ENCODE assay signal across 21 mouse cellular contexts in the genomic region with DNA sequence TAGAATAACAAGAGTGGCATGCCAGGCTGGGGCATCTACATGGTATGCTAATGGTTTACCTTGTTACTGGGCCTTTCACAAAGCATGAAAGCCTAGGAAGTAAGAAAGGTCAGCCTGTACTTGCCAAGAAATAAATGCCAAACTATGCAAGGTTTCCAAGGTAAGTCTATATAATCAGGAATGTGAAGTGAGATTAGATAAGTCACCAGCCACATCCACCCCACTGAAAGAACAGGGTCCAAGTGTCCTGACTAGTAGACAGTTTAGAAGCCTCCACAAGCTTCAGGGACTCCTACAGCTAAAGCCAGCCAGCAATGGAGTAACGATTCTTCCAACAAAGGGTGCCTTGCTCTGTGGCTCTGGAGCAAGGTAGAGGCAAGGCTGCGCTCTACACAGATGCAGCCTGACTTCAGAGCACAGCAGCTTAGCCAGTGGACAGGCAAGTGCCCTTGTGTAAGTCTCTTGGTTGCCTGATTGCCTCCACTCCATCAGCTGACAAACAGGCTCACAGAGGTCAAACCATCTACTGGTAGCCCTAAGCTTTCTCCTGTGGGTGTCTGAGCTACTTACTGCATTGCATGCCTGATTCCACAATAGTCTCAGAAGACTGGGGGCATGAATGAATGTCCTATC. TPM values are rescaled to one million over a fixed set of nuclear protein-coding genes. Genes with fewer than 3 reads are reported as not detected.
"Had no signal": no experiment of that assay in that cellular context is flagged by ENCODE, and none has a peak within 500 bp of the region (broad histone marks: within the 10 kb centered on the region; RNA-seq: fewer than 3 reads in every experiment).

No protein-coding gene starts in this region.

- H3K4me2 ChIP-seq: limb, embryonic 15.5 days; liver, embryonic 12.5 days; lung, embryonic 14.5 days; midbrain, embryonic 12.5 days had no signal

- H3K27me3 ChIP-seq: limb, embryonic 15.5 days; liver, embryonic 12.5 days; midbrain, embryonic 12.5 days had no signal

- H3K4me1 ChIP-seq: liver, embryonic 12.5 days had no signal

- H3K9me3 ChIP-seq: limb, embryonic 15.5 days; liver, embryonic 12.5 days; midbrain, embryonic 12.5 days had no signal

- H3K9ac ChIP-seq: limb, embryonic 15.5 days; liver, embryonic 12.5 days; lung, embryonic 14.5 days; midbrain, embryonic 12.5 days had no signal

- ATAC-seq: liver, embryonic 12.5 days; midbrain, embryonic 16.5 days had no signal

- DNase-seq: kidney, adult 18-20 months; kidney, postnatal 10 days; kidney, postnatal 4 days; lung, embryonic 14.5 days; right cerebral cortex, adult 18-20 months; right cerebral cortex, postnatal 4 days; thymus, adult 18-20 months; thymus, postnatal 14 days had no signal

- H3K27ac ChIP-seq: layer of hippocampus, adult 2 months; limb, embryonic 15.5 days; liver, embryonic 12.5 days; midbrain, embryonic 12.5 days had no signal

- H3K36me3 ChIP-seq: limb, embryonic 15.5 days; liver, embryonic 12.5 days; midbrain, embryonic 12.5 days had no signal

- H3K4me3 ChIP-seq: layer of hippocampus, adult 2 months; limb, embryonic 15.5 days; liver, embryonic 12.5 days; midbrain, embryonic 12.5 days had no signal

RNA-seq across cellular contexts. Expression of gene Il10, which starts 26.2 kb away (rescaled TPM):
- total RNA-seq: layer of hippocampus, adult 2 months; layer of hippocampus, postnatal 14 days; left cerebral cortex, adult 18-20 months; left cerebral cortex, postnatal 10 days; megakaryocyte-erythroid progenitor cell, adult 5-6 weeks had no signal
- polyA plus RNA-seq: kidney, embryonic 14.5 days; limb, embryonic 11.5 days; limb, embryonic 15.5 days; liver, embryonic 12.5 days; liver, embryonic 16.5 days; lung, embryonic 14.5 days; midbrain, embryonic 12.5 days; midbrain, embryonic 16.5 days; neural tube, embryonic 14.5 days had no signal
